Mouse (Mus musculus) T-cell, adult 66 days (primary cell): ENCODE data around the gene Pfkfb2. TPM values are rescaled to one million over a fixed set of nuclear protein-coding genes. Genes with fewer than 3 reads are reported as not detected.

ENCODE experiments used
- total RNA-seq, 2 experiments: library from RNA; stranded (reverse); gene quantifications; 3 replicates in 1 of 2; 4 replicates in 1 of 2; pipeline ENCODE4 v1.2.4; 2023

Gene Pfkfb2
- 10 to 100 TPM; 18.8 to 19.8 TPM for total RNA-seq

GRCm38 (mm10) chr1:130729153-130729552 lies at the start of gene Pfkfb2:
Gene Pfkfb2, minus strand, starts transcription at chr1:130729253.

GRCm38 (mm10) chr1:130731741-130732337 lies 2.8 kb upstream of the Pfkfb2 start, which contains the start of gene AA986860:
Gene AA986860, plus strand, starts transcription at chr1:130731976.

GRCm38 (mm10) chr1:130717291-130717871 lies 11.7 kb downstream of the Pfkfb2 start, which contains the start of gene Yod1:
Gene Yod1, plus strand, starts transcription at chr1:130717327.

GRCm38 (mm10) chr1:130715561-130716217 lies 13.4 kb downstream of the Pfkfb2 start, which contains the start of gene Gm29427:
Gene Gm29427, minus strand, starts transcription at chr1:130715799.

GRCm38 (mm10) chr1:130661454-130661853 lies 67.6 kb downstream of the Pfkfb2 start, which contains the start of gene C4bp:
Gene C4bp, minus strand, starts transcription at chr1:130661632.

Other genes starting within 250 kb of the Pfkfb2 start
- gene Zp3r, start 99.6 kb downstream of the Pfkfb2 start, total RNA-seq: not detected
- not detected for gene C4bp, start 67.6 kb downstream of the Pfkfb2 start, total RNA-seq
- gene Gm29427, start 13.5 kb downstream of the Pfkfb2 start, total RNA-seq: not detected
- gene Yod1, start 11.9 kb downstream of the Pfkfb2 start, total RNA-seq: 10 to 100 TPM; 14.0 to 14.3 TPM
- gene AA986860, start 2.7 kb upstream of the Pfkfb2 start, total RNA-seq: 1 to 10 TPM; 1.0 to 1.7 TPM
- not detected for gene Fcamr, start 71.6 kb upstream of the Pfkfb2 start, total RNA-seq
- gene Pigr, start 97.4 kb upstream of the Pfkfb2 start, total RNA-seq: not detected
- 1 to 10 TPM; 1.5 to 3.5 TPM for gene Fcmr, start 136.4 kb upstream of the Pfkfb2 start, total RNA-seq
- gene Il24, start 158.2 kb upstream of the Pfkfb2 start, total RNA-seq: not detected
- not detected for gene Il20, start 182.2 kb upstream of the Pfkfb2 start, total RNA-seq
- gene Il19, start 210.9 kb upstream of the Pfkfb2 start, total RNA-seq: not detected